Mouse (Mus musculus): ENCODE data around the gene Arl15. TPM values are rescaled to one million over a fixed set of nuclear protein-coding genes. Genes with fewer than 3 reads are reported as not detected.
A peak's percentile ranks its signal among the peaks of the same experiment; 100 is the strongest.

The Arl15 gene
- polyA plus RNA-seq, 1 experiment from 2014 or later, result 18.2 TPM

DNA sequence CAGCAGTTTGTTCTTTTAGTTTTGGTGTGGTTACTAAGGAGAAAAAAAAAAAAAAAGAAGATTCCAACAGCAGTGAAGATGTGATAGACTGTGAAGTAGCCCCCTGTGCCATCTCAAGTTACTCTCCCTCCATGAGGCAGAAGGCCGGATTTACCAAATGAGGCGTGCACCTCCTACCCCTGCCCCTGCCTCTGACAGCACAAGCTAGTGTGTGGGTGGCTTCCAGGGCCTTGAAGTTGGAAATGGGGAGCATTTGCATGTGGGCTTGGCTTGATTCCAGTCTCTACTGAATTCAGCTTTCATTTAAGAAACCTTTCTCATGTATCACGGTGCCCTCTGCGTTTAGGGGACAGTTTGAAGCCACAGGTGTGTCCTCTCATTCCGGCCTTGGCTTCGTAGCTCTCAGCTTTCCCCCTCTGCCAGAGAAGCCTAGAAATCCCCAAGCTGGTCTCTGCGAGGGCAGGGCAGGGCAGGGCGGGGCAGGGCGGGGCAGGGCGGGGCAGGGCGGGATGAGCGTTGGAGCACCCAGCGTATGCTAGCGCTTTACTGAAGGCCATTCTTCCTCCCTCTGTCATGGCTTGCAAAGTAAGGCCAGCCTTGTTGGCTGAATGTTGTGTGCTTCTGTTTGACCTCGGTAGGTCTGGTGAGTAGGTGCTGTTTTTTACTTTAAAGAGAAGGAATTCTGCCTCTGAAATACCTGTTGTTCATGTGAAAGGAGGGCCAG is 21.6 kb downstream of the Arl15 start:
- peak; percentile 92 for ATAC-seq (ENCODE audit: low FRiP score, low TSS enrichment)
- Histone ChIP-seq H3K36me3 (ENCODE audit: control insufficient read depth, insufficient read depth, low read length) (no peaks in the 10 kb centered on the region), H3K9me3 (ENCODE audit: control insufficient read depth, low read length) (no peaks in the 10 kb centered on the region), H3K4me2 (replicated peaks; ENCODE audit: low read depth, low read length) (peak overlapping the region; percentile 8), H3K27ac (ENCODE audit: low read depth, low read length) (peak overlapping the region; percentile 20; the same call in 1 of the 2 replicates), H3K4me3 (ENCODE audit: low read length) (no peak overlapping the region), H3K27me3 (ENCODE audit: control insufficient read depth, insufficient read depth, low read length) (no peaks in the 10 kb centered on the region), H3K9ac (ENCODE audit: low read depth, low read length) (no peak overlapping the region), H3K4me1 (ENCODE audit: control insufficient read depth, insufficient read depth, low read length) (peaks cover 23% of the 10 kb centered on the region)
- 21% methylated on average over 15 of the region's 15 CpGs for WGBS

- ATAC-seq (ENCODE audit: low FRiP score, low TSS enrichment), result peak; percentile 12; the same call in 1 of the 2 replicates
- peak overlapping the region; percentile 8; the same call in 1 of the 2 replicates for H3K4me2 ChIP-seq (replicated peaks; ENCODE audit: low read depth, low read length)
- H3K36me3 ChIP-seq (ENCODE audit: control insufficient read depth, insufficient read depth, low read length), result no peaks in the 10 kb centered on the region
- no peaks in the 10 kb centered on the region for H3K27me3 ChIP-seq (ENCODE audit: control insufficient read depth, insufficient read depth, low read length)
- no peak overlapping the region for H3K9ac ChIP-seq (ENCODE audit: low read depth, low read length)
- no peaks in the 10 kb centered on the region for H3K9me3 ChIP-seq (ENCODE audit: control insufficient read depth, low read length)
- H3K4me1 ChIP-seq (ENCODE audit: control insufficient read depth, insufficient read depth, low read length), result peaks cover 22% of the 10 kb centered on the region
- WGBS, result 45% methylated on average over 6 of the region's 6 CpGs
- no peak overlapping the region for H3K4me3 ChIP-seq (ENCODE audit: low read length)
- H3K27ac ChIP-seq (ENCODE audit: low read depth, low read length), result no peak overlapping the region
Measured at GRCm38 (mm10) chr13:113816421-113816810, 22.1 kb downstream of the Arl15 start.

DNA sequence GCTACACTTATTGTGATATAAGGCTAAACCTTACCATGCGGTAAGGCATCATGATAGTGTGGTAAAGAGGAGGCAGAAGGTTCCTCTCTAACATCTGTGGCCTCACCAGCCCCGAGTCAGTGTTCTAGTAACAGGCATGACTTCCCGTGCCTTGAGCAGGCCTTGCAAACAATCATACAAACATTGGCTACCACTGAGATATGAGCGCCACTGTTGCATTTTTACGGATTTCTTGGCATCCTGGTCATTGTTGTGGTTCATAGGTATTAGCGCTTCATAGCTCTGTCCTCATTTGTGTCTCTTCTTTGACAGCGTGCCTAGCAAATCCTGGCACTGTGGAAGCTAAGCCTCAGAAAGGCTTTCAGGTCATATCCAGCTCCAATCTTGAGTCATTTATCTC is 24.7 kb downstream of the Arl15 start:
- no peaks in the 10 kb centered on the region for H3K9me3 ChIP-seq (ENCODE audit: control insufficient read depth, low read length)
- ATAC-seq (ENCODE audit: low FRiP score, low TSS enrichment), result no peak
- no peaks in the 10 kb centered on the region for H3K27me3 ChIP-seq (ENCODE audit: control insufficient read depth, insufficient read depth, low read length)
- H3K4me2 ChIP-seq (replicated peaks; ENCODE audit: low read depth, low read length), result no peak overlapping the region
- H3K4me3 ChIP-seq (ENCODE audit: low read length), result no peak overlapping the region
- no peak overlapping the region for H3K27ac ChIP-seq (ENCODE audit: low read depth, low read length)
- H3K4me1 ChIP-seq (ENCODE audit: control insufficient read depth, insufficient read depth, low read length), result peaks cover 16% of the 10 kb centered on the region
- H3K9ac ChIP-seq (ENCODE audit: low read depth, low read length), result no peak overlapping the region
- no peaks in the 10 kb centered on the region for H3K36me3 ChIP-seq (ENCODE audit: control insufficient read depth, insufficient read depth, low read length)
- 95% methylated on average over 7 of the region's 7 CpGs for WGBS

GRCm38 (mm10) chr13:113820176-113820575 is 25.9 kb downstream of the Arl15 start:
- ATAC-seq (ENCODE audit: low FRiP score, low TSS enrichment), result no peak
- H3K36me3 ChIP-seq (ENCODE audit: control insufficient read depth, insufficient read depth, low read length), result no peaks in the 10 kb centered on the region
- H3K27ac ChIP-seq (ENCODE audit: low read depth, low read length), result no peak overlapping the region
- H3K4me3 ChIP-seq (ENCODE audit: low read length), result no peak overlapping the region
- WGBS, result 83% methylated on average over 3 of the region's 3 CpGs
- H3K9me3 ChIP-seq (ENCODE audit: control insufficient read depth, low read length), result no peaks in the 10 kb centered on the region
- H3K4me1 ChIP-seq (ENCODE audit: control insufficient read depth, insufficient read depth, low read length), result peaks cover 13% of the 10 kb centered on the region
- H3K27me3 ChIP-seq (ENCODE audit: control insufficient read depth, insufficient read depth, low read length), result no peaks in the 10 kb centered on the region
- H3K4me2 ChIP-seq (replicated peaks; ENCODE audit: low read depth, low read length), result no peak overlapping the region
- no peak overlapping the region for H3K9ac ChIP-seq (ENCODE audit: low read depth, low read length)

- WGBS, result 91% methylated on average over 12 of the region's 12 CpGs
- Histone ChIP-seq H3K4me3 (ENCODE audit: low read length) (no peak overlapping the region), H3K4me1 (ENCODE audit: control insufficient read depth, insufficient read depth, low read length) (no peaks in the 10 kb centered on the region), H3K27ac (ENCODE audit: low read depth, low read length) (no peak overlapping the region), H3K27me3 (ENCODE audit: control insufficient read depth, insufficient read depth, low read length) (no peaks in the 10 kb centered on the region), H3K9me3 (ENCODE audit: control insufficient read depth, low read length) (no peaks in the 10 kb centered on the region), H3K36me3 (ENCODE audit: control insufficient read depth, insufficient read depth, low read length) (0 out of 2 replicates have a peak, but pooled peaks cover 2% of the 10 kb centered on the region), H3K9ac (ENCODE audit: low read depth, low read length) (no peak overlapping the region), H3K4me2 (replicated peaks; ENCODE audit: low read depth, low read length) (no peak overlapping the region)
- no peak for ATAC-seq (ENCODE audit: low FRiP score, low TSS enrichment)
Measured at GRCm38 (mm10) chr13:113821891-113822290, 27.6 kb downstream of the Arl15 start.

GRCm38 (mm10) chr13:113824027-113824426 is 29.7 kb downstream of the Arl15 start:
- WGBS, result 84% methylated on average over 3 of the region's 3 CpGs
- 0 out of 2 replicates have a peak, but pooled peaks cover 2% of the 10 kb centered on the region for H3K36me3 ChIP-seq (ENCODE audit: control insufficient read depth, insufficient read depth, low read length)
- no peak overlapping the region for H3K9ac ChIP-seq (ENCODE audit: low read depth, low read length)
- no peak for ATAC-seq (ENCODE audit: low FRiP score, low TSS enrichment)
- H3K27me3 ChIP-seq (ENCODE audit: control insufficient read depth, insufficient read depth, low read length), result no peaks in the 10 kb centered on the region
- no peak overlapping the region for H3K4me2 ChIP-seq (replicated peaks; ENCODE audit: low read depth, low read length)
- no peak overlapping the region for H3K4me3 ChIP-seq (ENCODE audit: low read length)
- H3K4me1 ChIP-seq (ENCODE audit: control insufficient read depth, insufficient read depth, low read length), result no peaks in the 10 kb centered on the region
- no peaks in the 10 kb centered on the region for H3K9me3 ChIP-seq (ENCODE audit: control insufficient read depth, low read length)
- H3K27ac ChIP-seq (ENCODE audit: low read depth, low read length), result no peak overlapping the region

GRCm38 (mm10) chr13:113828633-113829032 is 34.3 kb downstream of the Arl15 start:
- 85% methylated on average over 3 of the region's 3 CpGs for WGBS
- peaks cover 3% of the 10 kb centered on the region; the same call in 1 of the 2 replicates for H3K9me3 ChIP-seq (ENCODE audit: control insufficient read depth, low read length)
- H3K36me3 ChIP-seq (ENCODE audit: control insufficient read depth, insufficient read depth, low read length), result 0 out of 2 replicates have a peak, but pooled peaks cover 2% of the 10 kb centered on the region
- no peak for ATAC-seq (ENCODE audit: low FRiP score, low TSS enrichment)
- no peak overlapping the region for H3K27ac ChIP-seq (ENCODE audit: low read depth, low read length)
- H3K4me3 ChIP-seq (ENCODE audit: low read length), result no peak overlapping the region
- no peak overlapping the region for H3K4me2 ChIP-seq (replicated peaks; ENCODE audit: low read depth, low read length)
- no peaks in the 10 kb centered on the region for H3K27me3 ChIP-seq (ENCODE audit: control insufficient read depth, insufficient read depth, low read length)
- H3K9ac ChIP-seq (ENCODE audit: low read depth, low read length), result no peak overlapping the region
- no peaks in the 10 kb centered on the region for H3K4me1 ChIP-seq (ENCODE audit: control insufficient read depth, insufficient read depth, low read length)

DNA sequence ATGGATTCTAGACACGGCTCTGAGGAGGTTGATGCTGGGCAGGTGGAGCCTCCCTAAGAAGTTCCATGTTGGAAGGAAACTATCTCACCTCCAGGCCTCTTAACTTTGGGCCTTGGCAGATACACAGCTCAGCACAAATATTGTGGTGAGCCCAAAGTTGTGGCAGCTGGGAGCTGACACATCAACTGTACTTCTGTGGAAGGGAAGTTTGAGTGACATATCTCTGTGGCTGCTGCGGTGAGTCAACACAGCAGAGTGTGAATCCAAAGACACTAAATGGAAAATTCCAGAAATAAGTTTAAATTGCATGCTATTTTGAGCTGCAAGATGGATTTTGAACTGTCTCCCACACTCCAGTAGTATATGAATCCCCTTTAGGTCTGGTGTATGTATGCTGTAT is 34.8 kb downstream of the Arl15 start:
- ATAC-seq (ENCODE audit: low FRiP score, low TSS enrichment), result no peak
- 91% methylated on average over 2 of the region's 2 CpGs for WGBS
- peaks cover 3% of the 10 kb centered on the region; the same call in 1 of the 2 replicates for H3K9me3 ChIP-seq (ENCODE audit: control insufficient read depth, low read length)
- no peaks in the 10 kb centered on the region for H3K4me1 ChIP-seq (ENCODE audit: control insufficient read depth, insufficient read depth, low read length)
- H3K4me3 ChIP-seq (ENCODE audit: low read length), result no peak overlapping the region
- no peaks in the 10 kb centered on the region for H3K27me3 ChIP-seq (ENCODE audit: control insufficient read depth, insufficient read depth, low read length)
- no peak overlapping the region for H3K27ac ChIP-seq (ENCODE audit: low read depth, low read length)
- no peak overlapping the region for H3K9ac ChIP-seq (ENCODE audit: low read depth, low read length)
- 0 out of 2 replicates have a peak, but pooled peaks cover 2% of the 10 kb centered on the region for H3K36me3 ChIP-seq (ENCODE audit: control insufficient read depth, insufficient read depth, low read length)
- no peak overlapping the region for H3K4me2 ChIP-seq (replicated peaks; ENCODE audit: low read depth, low read length)

GRCm38 (mm10) chr13:113830805-113831204 is 36.5 kb downstream of the Arl15 start:
- 73% methylated on average over 3 of the region's 3 CpGs for WGBS
- no peak overlapping the region for H3K27ac ChIP-seq (ENCODE audit: low read depth, low read length)
- H3K4me3 ChIP-seq (ENCODE audit: low read length), result no peak overlapping the region
- no peak overlapping the region for H3K9ac ChIP-seq (ENCODE audit: low read depth, low read length)
- no peak for ATAC-seq (ENCODE audit: low FRiP score, low TSS enrichment)
- 0 out of 2 replicates have a peak, but pooled peaks cover 2% of the 10 kb centered on the region for H3K36me3 ChIP-seq (ENCODE audit: control insufficient read depth, insufficient read depth, low read length)
- H3K27me3 ChIP-seq (ENCODE audit: control insufficient read depth, insufficient read depth, low read length), result no peaks in the 10 kb centered on the region
- H3K9me3 ChIP-seq (ENCODE audit: control insufficient read depth, low read length), result peaks cover 3% of the 10 kb centered on the region; the same call in 1 of the 2 replicates
- H3K4me1 ChIP-seq (ENCODE audit: control insufficient read depth, insufficient read depth, low read length), result no peaks in the 10 kb centered on the region
- H3K4me2 ChIP-seq (replicated peaks; ENCODE audit: low read depth, low read length), result no peak overlapping the region
